Mouse (Mus musculus) cortical plate, adult 2 months (tissue): ENCODE results near the gene Kif17. TPM values are rescaled to one million over a fixed set of nuclear protein-coding genes. Genes with fewer than 3 reads are reported as not detected.

Experiments used
- H3K27ac ChIP-seq: fragments of 200-500 bp; 2 replicates; pipeline ENCODE4 v1.5.1; 2012; ENCODE audit warnings: low read length, control low read depth, inconsistent platforms; ENCODE audit not compliant: insufficient read depth
- H3K4me1 ChIP-seq: fragments of 200-500 bp; 2 replicates; pipeline ENCODE4 v1.6.1; 2011; ENCODE audit warnings: low read length; ENCODE audit not compliant: control insufficient read depth, insufficient read depth
- H3K4me3 ChIP-seq: fragments of 200-500 bp; 2 replicates; pipeline ENCODE4 v1.5.1; 2011; ENCODE audit warnings: mild to moderate bottlenecking, low read length, control low read depth; ENCODE audit not compliant: insufficient read depth
- CTCF ChIP-seq: fragments of 200-500 bp; IDR thresholded peaks from 2 replicates; pipeline ENCODE4 v1.5.1; 2011; ENCODE audit warnings: mild to moderate bottlenecking, control low read depth, low read length; ENCODE audit not compliant: insufficient read depth; ENCODE audit errors: extremely low read depth
- POLR2A ChIP-seq: fragments of 200-500 bp; IDR thresholded peaks from 2 replicates; pipeline ENCODE4 v1.6.1; 2011; ENCODE audit warnings: mild to moderate bottlenecking, low read length, control low read depth; ENCODE audit not compliant: insufficient read depth; ENCODE audit errors: extremely low read depth
- polyA plus RNA-seq: library from polyadenylated mRNA; depleted of rRNA; stranded (reverse); fragments of >200 nt; gene quantifications from 2 replicates; pipeline ENCODE4 v1.2.3, GENCODE M21; 2012

Gene Kif17
- polyA plus RNA-seq, 1 experiment = 28.7 TPM

DNA sequence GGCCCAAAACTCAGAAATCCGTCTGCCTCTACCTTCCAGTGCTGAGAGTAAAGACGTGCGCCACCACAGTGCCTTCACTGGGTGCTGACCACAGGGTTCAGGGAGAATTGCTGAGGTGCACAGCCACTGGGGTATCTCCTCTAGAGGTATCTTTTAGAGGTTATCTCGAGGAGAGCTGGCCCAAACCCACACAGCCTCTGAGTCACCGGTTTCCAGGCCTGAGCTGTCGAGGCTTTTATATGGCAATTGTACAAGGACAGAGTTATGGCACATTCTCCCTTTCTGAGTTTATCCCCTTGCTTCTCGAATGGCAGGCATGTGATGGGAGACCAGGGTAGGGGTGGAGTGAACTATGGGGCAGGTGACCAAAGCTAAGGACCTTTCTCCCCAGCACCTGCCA is 8.4 kb downstream of the Kif17 start:
- TF ChIP-seq CTCF (no peak), POLR2A (no peak)
- Histone ChIP-seq H3K4me1 (no peaks in the 10 kb centered on the region), H3K4me3 (no peak overlapping the region), H3K27ac (no peak overlapping the region)

DNA sequence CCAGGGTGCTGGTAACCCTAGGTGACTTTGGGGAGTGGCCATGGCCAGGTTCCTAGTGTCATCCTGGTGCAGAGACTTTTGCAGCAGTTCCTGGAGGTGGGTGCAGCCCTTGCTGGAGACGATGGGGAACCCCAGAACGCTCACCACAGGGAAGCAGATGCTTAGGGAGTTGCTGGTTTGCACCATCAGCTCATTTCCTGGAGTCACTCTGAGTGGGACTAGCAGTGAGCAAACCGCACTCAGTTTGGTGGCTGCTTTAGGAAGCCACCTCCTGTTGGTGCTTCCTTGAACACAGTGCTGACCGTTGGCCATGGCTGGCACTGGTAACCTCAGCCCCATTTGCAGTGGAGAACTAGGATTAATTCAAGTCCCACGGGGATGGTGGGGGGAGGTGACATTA is 9.2 kb downstream of the Kif17 start:
- peaks cover 4% of the 10 kb centered on the region; the same call in 1 of the 2 replicates for H3K4me1 ChIP-seq
- no peak overlapping the region for H3K27ac ChIP-seq
- no peak overlapping the region for H3K4me3 ChIP-seq
- TF ChIP-seq POLR2A (no peak), CTCF (no peak)

- H3K4me1 ChIP-seq = peaks cover 4% of the 10 kb centered on the region; the same call in 1 of the 2 replicates
- TF ChIP-seq CTCF (peak; percentile 35), POLR2A (peak; percentile 70; the same call in 1 of the 2 replicates)
- H3K4me3 ChIP-seq = peak overlapping the region; percentile 46
- H3K27ac ChIP-seq = peak overlapping the region; percentile 2; the same call in 1 of the 2 replicates
Measured at GRCm38 (mm10) chr4:138261843-138262681, 11.8 kb downstream of the Kif17 start.

DNA sequence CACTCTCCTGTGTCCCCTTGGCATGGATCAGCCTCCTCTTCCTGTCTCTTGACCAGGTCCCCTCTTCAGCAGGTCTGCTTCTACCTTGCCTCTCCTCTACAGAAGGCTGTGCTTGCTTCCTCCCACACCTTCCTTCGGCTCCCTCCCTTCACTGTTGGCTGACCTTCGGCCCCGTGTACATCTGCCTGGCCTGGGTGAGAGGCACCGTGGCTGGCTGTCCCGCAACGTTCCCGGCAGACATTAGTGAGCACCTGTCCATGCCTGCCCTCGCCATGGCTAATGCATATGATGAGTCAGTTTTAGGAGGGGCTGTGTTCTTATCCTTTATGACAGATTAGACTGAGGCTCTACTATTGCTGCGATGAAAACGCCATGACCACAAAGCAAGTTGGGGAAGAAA is 17.6 kb downstream of the Kif17 start:
- H3K4me1 ChIP-seq = peaks cover 5% of the 10 kb centered on the region
- H3K27ac ChIP-seq = no peak overlapping the region
- TF ChIP-seq CTCF (no peak), POLR2A (no peak)
- H3K4me3 ChIP-seq = no peak overlapping the region

GRCm38 (mm10) chr4:138272011-138272997 is 22.1 kb downstream of the Kif17 start:
- H3K4me3 ChIP-seq = no peak overlapping the region
- TF ChIP-seq POLR2A (no peak), CTCF (no peak)
- H3K4me1 ChIP-seq = peaks cover 2% of the 10 kb centered on the region; the same call in 1 of the 2 replicates
- H3K27ac ChIP-seq = peak overlapping the region; percentile 84

GRCm38 (mm10) chr4:138278346-138278745 is 28.1 kb downstream of the Kif17 start:
- no peak for TF ChIP-seq POLR2A
- TF ChIP-seq CTCF = no peak
- H3K4me1 ChIP-seq = peaks cover 2% of the 10 kb centered on the region; the same call in 1 of the 2 replicates
- H3K27ac ChIP-seq = no peak overlapping the region
- H3K4me3 ChIP-seq = no peak overlapping the region

GRCm38 (mm10) chr4:138282834-138283233 is 32.6 kb downstream of the Kif17 start:
- H3K4me1 ChIP-seq = peaks cover 2% of the 10 kb centered on the region; the same call in 1 of the 2 replicates
- no peak overlapping the region for H3K27ac ChIP-seq
- TF ChIP-seq POLR2A (no peak), CTCF (peak; percentile 100)
- H3K4me3 ChIP-seq = no peak overlapping the region

DNA sequence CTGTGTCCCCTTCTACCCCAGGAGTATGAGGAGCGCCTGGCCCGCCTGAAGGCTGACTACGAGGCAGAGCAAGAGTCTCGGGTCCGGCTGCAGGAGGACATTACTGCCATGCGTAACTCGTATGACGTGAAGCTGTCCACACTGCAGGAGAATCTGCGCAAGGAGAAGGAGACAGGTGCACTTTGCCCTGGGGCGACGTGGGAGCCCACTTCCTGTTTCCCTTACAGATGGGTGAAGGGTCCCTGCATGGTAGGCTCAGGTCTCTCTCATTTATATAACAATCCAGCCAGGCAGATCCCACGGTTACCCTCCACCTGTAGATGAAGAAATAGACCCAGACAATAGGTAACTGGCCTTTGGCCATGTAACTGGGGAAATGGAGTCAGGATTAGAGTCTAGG is 36.2 kb downstream of the Kif17 start:
- Histone ChIP-seq H3K27ac (no peak overlapping the region), H3K4me3 (no peak overlapping the region), H3K4me1 (no peaks in the 10 kb centered on the region; the same call in 1 of the 2 replicates)
- TF ChIP-seq CTCF (no peak), POLR2A (no peak)

DNA sequence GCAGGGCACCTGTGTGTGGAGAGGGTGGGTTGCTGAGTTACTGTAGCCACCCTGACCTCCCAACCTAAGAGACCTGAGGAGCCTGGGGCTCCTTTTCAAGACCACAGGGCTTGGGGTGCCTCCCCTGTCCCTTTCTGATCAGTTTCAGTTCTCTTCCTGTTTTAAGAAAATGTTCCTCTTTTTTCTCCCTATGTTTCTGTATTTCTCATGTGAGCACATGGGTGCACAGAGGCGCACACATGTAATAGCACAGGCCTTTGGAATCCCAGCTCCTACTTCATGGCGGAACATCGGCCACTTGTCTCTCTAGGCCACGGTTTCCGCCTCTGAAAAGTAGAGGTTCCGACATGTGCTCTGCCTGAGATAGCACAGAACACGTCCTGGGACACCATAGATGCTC is 38.5 kb downstream of the Kif17 start:
- H3K27ac ChIP-seq = no peak overlapping the region
- TF ChIP-seq POLR2A = no peak
- no peak for TF ChIP-seq CTCF
- no peak overlapping the region for H3K4me3 ChIP-seq
- no peaks in the 10 kb centered on the region; the same call in 1 of the 2 replicates for H3K4me1 ChIP-seq
